In genomic region chr11:10728818-10729549, GRCm38 (mm10) we compare ENCODE assay signal across 16 mouse cellular contexts.
DNase-seq lines count a peak whose midpoint lies in the region; ATAC-seq and TF ChIP-seq lines count a peak whose summit lies in the region.
"Had no signal": no experiment of that assay in that cellular context is flagged by ENCODE, and none has a peak within 500 bp of the region (broad histone marks: within the 10 kb centered on the region; RNA-seq: fewer than 3 reads in every experiment).

No protein-coding gene starts in this region.

- no peak overlapping the region for H3K4me2 ChIP-seq in kidney, embryonic 15.5 days
- H3K4me2 ChIP-seq in liver, postnatal 0 days (ENCODE audit: low read depth, low read length) = no peak overlapping the region
- H3K4me2 ChIP-seq: midbrain, embryonic 13.5 days had no signal

- H3K4me1 ChIP-seq in kidney, embryonic 15.5 days = no peaks in the 10 kb centered on the region
- no peaks in the 10 kb centered on the region for H3K4me1 ChIP-seq in liver, postnatal 0 days (ENCODE audit: insufficient read depth)
- H3K4me1 ChIP-seq: midbrain, embryonic 13.5 days had no signal

- no peak overlapping the region for H3K27ac ChIP-seq in kidney, embryonic 15.5 days
- no peak overlapping the region for H3K27ac ChIP-seq in liver, postnatal 0 days (ENCODE audit: low read depth)
- H3K27ac ChIP-seq: midbrain, embryonic 13.5 days had no signal

- 47% methylated on average over 8 of the region's 8 CpGs for WGBS in kidney, embryonic 15.5 days
- WGBS in liver, postnatal 0 days (ENCODE audit: insufficient replicate concordance) = 72% methylated on average over 8 of the region's 8 CpGs

- no peaks in the 10 kb centered on the region for H3K9me3 ChIP-seq in kidney, embryonic 15.5 days (replicated peaks)
- H3K9me3 ChIP-seq in liver, postnatal 0 days (ENCODE audit: low read length) = no peaks in the 10 kb centered on the region
- H3K9me3 ChIP-seq: midbrain, embryonic 13.5 days had no signal

- no peak overlapping the region for H3K9ac ChIP-seq in kidney, embryonic 15.5 days
- H3K9ac ChIP-seq in liver, postnatal 0 days (replicated peaks) = no peak overlapping the region
- H3K9ac ChIP-seq: forebrain, postnatal 0 days; midbrain, embryonic 13.5 days had no signal

- DNase-seq in embryo, embryonic 10 days (ENCODE audit: low spot score) = peak; percentile 4
- DNase-seq in embryo, embryonic 9.5 days (ENCODE audit: extremely low spot score) = no peak
- DNase-seq in kidney, adult 9 months = no peak
- DNase-seq in liver, postnatal 0 days = no peak
- DNase-seq in spleen, adult 18-20 months = no peak
- DNase-seq in cerebellum, adult 18-20 months = no peak
- DNase-seq: cerebellum, adult 9-11 months; forebrain, postnatal 0 days; gastrocnemius, postnatal 25 days; heart, postnatal 36 days; layer of hippocampus, postnatal 36 days; lung, postnatal 10 days had no signal

- peak; percentile 88 for ATAC-seq in kidney, embryonic 15.5 days (replicated peaks; ENCODE audit: low FRiP score)
- ATAC-seq in erythroblast, adult 5-6 weeks (replicated peaks; ENCODE audit: low FRiP score, poor library complexity, severe bottlenecking) = peak; percentile 86
- peak; percentile 73 for ATAC-seq in liver, postnatal 0 days
- ATAC-seq: forebrain, postnatal 0 days; intestine, postnatal 0 days; midbrain, embryonic 13.5 days had no signal

- no peak for TF ChIP-seq EP300 in liver, postnatal 0 days (IDR thresholded peaks at IDR 0.05; ENCODE audit: low read depth)

- no peak overlapping the region for H3K4me3 ChIP-seq in kidney, embryonic 15.5 days (replicated peaks)
- no peak overlapping the region for H3K4me3 ChIP-seq in liver, postnatal 0 days (ENCODE audit: low read depth, low read length)
- H3K4me3 ChIP-seq: midbrain, embryonic 13.5 days had no signal

- no peaks in the 10 kb centered on the region for H3K36me3 ChIP-seq in kidney, embryonic 15.5 days
- H3K36me3 ChIP-seq in liver, postnatal 0 days (replicated peaks; ENCODE audit: insufficient read depth, low read length) = no peaks in the 10 kb centered on the region
- H3K36me3 ChIP-seq: midbrain, embryonic 13.5 days had no signal

- no peaks in the 10 kb centered on the region for H3K27me3 ChIP-seq in kidney, embryonic 15.5 days
- H3K27me3 ChIP-seq in liver, postnatal 0 days (ENCODE audit: insufficient read depth, low read length) = no peaks in the 10 kb centered on the region
- H3K27me3 ChIP-seq: midbrain, embryonic 13.5 days had no signal

- TF ChIP-seq CTCF in liver, postnatal 0 days (IDR thresholded peaks at IDR 0.05; ENCODE audit: low read depth) = no peak
